Mouse (Mus musculus) right cerebral cortex, adult 2 months (tissue): ENCODE data around the gene Cc2d1b.

Source experiments
- DNase-seq, 2 experiments: peaks; one replicate each; pipeline ENCODE4 v3.0.0; 2021 to 2022; ENCODE audit warnings: low spot score in 2 of 2

The Cc2d1b gene

DNA sequence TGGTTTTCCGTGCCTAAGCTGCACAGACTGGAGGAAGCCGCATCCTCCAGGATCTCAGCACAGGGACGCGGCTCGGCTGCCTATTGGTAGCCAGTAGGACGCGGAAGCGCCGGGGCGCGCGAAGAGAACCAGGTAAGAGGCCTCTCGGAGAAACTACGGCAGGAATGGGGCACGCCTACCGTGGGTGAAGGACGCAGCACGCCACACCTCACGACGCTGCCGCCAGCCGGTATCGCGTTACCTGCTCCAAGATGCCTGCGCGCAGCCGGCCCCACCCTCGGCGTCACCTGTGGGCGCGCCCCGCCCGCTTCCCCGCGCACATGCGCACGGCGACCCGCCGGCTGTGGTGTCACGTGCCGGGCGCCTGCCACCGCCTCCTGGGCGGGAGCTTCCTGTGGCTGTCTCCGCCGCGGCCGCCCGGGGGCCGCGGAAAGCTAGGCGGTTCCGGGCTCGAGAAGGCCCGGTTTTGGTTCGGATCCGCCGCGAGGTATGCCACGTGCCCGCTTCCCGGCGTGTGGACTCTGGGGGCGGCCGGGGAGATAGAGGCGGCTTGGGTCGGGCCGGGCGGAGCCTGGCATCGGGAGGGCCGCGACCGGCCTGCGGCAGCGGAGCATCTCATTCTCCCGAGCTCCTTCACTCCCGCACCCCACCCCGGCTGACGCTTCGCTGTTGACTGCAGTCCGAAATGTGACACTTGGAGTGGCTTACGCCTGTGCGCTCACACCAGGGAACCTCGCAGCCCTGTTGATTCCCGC is at the start of gene Cc2d1b:
Gene Cc2d1b (plus strand): TSS at position 354 of the 755 bp plus-strand sequence.
- DNase-seq, result peak; percentile 89 to 92

DNA sequence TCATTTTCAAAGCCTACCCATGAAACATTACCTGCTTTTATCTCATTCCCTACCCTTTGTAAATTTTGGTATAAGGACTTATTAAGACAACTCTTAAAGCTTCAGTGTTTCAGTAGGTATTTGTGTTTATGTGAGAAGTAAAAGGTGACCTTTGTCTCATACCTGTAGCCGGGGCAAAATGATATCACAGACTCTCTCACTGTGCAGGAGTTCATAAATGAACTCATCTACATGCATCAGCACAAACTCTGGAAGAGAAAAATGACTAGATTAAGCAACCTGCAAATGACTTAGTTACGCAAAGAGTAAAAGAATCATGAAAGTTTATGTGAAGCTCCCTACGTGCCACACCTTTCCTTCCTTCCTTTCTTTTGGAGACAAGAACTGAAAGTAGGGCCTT is 47.1 kb upstream of the Cc2d1b start:
- no peak for DNase-seq

DNA sequence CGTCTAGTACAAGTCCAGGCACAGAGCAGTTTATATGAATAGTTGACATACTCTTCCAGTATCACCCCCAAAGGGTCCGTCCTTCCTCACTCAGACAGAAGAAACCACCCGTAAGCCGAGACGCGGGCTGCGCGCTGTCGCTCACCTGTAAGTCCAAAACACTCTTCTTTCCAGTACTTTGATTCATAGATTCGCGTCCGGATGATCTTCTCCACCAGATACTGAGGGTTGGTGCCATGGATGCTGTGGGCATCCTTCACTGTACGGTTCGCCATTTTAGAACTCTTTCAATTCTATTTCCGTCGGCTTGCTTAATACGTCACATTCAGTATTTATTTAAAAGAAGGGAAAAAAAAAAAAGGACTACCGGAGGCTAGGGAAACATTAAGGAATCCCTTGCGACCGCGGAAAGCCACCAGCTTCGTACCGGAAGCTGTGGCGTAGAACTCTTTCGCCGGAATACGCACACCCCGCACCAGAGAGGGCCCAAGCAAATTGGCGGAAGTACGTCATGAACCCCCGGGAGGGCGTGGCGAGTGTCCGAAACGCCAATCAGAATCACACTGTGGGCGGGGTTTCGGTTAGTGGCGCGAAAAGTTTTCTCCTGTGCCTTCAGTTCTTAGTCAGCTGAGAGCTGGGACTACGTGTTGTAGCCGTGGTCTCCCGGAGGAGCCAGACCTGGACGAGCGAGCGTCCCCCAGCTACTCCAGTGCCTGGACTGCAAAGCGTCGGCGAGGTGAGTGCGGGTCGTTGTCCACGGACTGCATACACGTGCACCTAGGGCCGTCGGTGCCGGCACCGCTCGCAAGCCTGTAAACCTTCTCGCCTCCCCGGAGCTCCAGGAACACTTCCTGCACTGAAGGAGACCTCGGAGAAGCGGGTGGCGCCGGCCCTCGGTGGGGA is 40.6 kb upstream of the Cc2d1b start, which contains the start of the genes Prpf38a and Orc1:
Gene Prpf38a (minus strand): TSS at position 497 of the 903 bp plus-strand sequence.
Gene Orc1 (plus strand): TSS at position 584 of the 903 bp plus-strand sequence.
- peak; percentile 97 to 98 for DNase-seq

DNA sequence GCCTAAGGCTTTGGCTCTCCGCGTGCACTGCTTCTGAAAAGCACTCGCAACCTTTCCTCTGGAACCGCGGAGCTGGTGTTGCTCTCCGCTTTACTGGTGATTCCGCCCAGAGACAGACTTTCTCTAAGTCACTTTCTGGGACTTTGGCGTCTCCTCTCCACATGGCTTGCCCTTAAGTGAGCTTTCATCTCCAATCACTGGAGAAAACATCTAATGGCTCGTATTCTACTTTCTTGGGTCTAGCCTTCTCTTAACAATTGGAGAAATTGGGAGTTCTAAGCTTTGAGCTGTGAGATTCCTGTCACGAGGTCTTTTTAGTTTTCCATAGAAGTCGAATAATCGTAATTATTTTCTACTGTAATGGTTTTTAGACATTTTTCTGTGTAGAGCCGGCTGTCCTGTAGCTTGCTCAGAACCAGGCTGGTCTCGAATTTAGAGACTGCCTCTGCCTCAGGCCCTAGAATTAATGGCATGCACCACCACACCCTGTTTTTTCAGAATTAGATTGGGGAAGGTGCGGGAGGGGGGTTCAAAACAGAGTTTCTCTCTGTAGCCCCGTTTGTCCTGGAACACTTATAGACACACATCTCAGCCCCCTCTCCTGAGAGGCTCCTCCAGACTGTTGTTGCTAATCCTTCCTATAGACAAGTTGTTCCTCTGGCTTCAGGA is 39.9 kb upstream of the Cc2d1b start:
- DNase-seq, result no peak

DNA sequence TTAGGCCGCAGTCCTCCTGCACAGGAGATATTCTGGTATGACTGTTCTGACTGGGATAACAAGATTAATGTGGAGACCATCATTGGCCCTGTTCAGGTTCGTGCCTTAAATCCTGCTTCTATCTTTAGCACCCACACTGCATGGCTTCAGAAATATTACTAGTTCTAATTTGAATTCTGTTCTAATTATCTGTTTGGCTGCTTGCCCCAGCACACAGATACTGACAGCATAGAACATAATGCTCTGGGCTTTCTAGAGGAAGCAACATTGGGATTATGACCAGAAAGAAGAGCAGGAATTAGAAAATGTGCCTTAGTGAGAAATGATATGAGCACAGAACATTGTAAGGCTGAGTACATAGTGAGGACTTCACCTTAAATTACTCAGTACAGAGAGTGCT is 26.4 kb upstream of the Cc2d1b start:
- DNase-seq, result no peak

DNA sequence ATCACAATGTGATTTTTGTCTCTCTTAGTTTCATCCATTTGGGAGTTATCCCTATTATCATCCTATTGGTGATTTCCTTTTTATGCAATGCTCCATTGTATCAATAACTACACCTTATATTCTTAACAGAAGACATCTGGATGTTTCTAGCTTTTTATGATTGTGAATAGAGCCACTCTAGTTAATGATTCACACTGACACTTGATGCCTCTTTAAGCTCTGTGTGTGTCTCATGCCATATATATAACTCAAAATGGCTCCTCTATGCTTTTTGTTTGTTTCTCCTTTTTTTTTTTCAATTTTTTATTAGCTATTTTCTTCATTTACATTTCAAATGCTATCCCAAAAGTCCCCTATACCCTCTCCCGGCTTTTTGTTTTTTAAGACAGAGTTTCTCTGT is 24.0 kb upstream of the Cc2d1b start:
- no peak for DNase-seq

DNA sequence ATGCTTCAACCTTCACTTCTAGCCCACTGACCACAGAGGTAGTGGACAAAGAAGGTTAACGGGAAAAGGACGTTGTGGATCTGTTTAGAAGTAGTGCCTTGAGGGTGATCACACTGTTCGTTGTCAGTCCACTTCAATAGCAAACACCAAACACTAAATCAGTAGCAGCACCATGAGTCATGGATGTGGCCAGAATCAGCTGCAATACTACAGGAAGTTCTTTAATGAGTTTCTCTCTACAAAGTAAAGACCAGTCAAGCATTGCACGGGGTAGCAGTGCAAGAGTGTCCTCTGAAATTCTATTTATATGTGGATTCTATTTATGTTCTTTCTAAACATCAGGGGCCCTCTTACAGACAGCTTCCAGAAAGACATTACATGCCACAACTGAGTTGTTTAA is 21.4 kb upstream of the Cc2d1b start:
- DNase-seq, result no peak

DNA sequence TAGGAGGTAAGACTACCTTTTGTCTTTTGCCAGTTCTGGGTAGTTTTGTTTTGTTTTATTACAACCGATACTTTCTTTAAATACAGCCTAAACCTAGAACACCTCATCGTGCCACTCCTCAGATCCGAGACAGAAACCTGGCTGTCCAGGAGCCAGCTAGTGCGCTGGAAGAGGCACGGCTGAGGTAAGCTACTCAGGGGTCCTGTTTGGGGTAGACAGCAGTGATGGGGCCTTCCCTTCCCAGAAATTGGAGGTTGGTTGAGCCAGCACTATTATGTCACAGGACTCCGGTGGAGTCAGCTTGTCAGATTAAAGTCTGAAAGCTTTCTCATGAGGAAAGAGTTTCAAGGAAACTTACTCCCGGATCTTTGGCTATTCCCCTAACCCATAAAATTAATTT is 17.9 kb upstream of the Cc2d1b start:
- DNase-seq, result no peak

DNA sequence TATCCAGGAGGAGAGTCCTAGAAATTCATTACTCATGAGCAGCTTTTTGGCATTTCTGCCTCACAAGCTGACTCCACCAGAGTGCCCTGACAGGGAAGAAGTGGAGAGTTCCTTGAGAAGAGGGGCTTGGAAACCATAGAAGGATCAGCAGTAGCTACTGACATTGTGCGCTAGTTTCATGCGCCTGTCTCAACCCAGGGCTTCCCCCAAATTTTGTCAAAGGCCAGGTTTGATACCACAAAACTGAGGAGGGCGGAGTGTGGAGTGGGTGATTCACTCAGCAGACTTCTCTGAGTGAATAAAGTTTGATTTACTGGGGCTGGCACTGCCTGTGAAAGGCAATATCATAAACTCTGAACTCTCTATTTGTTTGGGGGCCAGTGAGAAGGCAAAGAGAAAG is 11.1 kb upstream of the Cc2d1b start:
- DNase-seq, result no peak

DNA sequence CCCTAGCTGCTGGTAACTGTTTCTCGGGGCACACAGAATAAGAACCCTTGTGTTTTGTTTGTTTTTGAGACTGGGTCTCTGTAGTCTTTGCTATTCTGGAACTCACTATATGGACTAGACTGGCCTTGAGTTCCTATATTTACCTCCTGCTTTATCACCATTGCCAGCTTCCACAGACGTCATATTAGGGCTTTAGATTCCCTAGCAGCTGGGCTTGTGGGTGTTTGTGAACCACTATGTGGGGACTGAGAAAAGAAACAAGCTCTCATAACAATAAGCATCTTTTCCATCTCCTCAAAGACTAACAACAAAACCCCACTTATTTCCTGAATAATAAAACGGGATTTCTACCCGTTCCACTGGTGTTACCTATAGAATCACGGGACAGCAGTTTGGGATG is 8.8 kb upstream of the Cc2d1b start:
- peak in 1 of 2 experiments; percentile 50 for DNase-seq

DNA sequence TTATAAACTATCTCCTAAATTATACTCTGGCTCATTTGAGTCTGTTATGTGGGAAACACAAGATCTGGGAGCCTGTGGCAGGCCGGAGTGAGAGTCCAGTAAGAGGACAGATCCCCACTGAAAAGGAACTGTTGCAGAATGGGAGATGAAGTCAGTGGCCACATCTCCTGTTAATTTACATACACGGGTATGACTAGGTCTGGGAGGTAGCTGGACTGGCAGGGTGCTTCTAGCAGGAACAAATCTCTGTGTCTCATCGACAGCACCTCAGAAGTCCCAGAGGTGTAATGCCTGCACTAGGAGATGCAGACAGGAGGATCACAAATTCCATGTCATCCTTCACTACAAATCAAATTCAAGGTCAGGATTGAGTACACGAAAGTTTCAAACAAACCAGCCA is 1.2 kb upstream of the Cc2d1b start:
- no peak for DNase-seq

DNA sequence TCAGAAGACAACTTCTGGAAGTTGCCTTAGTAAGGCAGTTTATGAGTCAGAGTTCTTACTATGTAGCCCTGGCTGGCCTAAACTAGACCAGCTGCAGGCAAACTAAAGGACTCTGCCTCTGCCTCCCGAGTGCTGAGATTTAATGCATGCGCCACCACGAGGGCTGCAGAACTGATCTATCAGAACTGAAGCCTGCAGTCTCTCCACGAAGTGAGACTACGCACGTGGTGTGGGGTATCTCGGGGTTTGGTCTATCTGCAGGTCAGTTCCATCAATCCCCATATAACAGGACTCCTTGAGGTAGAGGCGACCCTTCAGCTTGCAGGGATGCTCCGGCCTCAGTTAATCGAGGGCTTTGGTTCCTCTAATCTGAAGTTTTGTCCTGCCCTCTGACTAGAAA is 575 bp upstream of the Cc2d1b start:
- DNase-seq, result peak in 1 of 2 experiments; percentile 52

DNA sequence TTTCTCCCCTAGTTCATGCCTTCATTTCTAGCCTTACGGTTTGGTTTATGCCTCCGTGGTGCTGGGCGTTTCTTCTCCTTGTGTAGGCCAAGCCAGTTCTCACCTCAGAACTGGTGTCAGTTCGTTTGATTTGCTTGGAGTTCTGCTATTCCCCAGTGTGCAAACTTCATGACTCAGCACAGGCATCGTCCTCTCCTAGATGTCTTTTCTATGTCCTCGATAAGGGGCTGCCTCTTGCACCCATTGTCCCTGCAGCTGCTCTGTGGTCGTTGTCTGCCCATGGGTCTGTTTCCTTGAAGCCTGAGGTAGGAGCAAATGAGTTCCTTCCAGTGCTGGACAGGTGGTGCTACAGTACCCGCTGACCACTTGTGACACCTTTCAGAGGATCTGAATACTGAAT is 796 bp downstream of the Cc2d1b start:
- no peak for DNase-seq

DNA sequence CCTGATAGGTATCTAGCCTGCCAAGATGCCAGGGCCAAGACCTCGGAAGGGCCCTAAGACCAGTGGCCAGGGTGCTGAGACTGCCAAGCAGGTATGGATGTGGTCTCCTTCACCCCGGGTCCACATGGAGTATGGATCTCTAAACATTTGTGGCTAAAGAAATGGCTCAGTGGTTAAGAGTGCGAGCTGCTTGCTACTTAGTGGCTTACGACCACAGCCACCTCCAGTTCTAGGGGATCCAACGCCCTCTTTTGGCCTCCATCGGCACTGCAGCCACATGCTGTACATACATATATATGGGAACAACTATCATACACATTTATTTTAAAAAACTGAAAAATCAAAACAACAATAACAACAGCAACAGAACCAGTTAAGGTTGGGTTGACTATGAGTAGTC is 1.8 kb downstream of the Cc2d1b start:
- DNase-seq, result no peak

DNA sequence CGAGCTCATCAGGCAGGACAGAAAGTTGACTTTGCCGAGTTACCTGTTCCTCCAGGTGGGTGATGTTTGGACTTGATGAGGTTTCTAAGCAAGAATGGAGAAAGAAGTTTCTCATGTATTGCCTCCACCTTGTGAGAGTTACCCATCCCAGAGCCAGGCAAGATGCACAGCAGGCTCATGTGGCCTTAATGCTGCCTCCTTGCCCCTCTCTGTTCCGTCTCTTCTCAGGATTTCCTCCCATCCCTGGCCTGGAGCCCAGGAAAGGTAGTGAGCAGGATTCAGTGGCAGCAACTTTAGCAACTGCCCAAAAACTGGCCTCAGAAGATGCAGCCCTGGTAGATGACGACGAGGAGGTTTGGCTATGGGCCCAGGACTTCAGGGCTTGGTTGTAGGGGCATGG is 7.3 kb downstream of the Cc2d1b start:
- no peak for DNase-seq

DNA sequence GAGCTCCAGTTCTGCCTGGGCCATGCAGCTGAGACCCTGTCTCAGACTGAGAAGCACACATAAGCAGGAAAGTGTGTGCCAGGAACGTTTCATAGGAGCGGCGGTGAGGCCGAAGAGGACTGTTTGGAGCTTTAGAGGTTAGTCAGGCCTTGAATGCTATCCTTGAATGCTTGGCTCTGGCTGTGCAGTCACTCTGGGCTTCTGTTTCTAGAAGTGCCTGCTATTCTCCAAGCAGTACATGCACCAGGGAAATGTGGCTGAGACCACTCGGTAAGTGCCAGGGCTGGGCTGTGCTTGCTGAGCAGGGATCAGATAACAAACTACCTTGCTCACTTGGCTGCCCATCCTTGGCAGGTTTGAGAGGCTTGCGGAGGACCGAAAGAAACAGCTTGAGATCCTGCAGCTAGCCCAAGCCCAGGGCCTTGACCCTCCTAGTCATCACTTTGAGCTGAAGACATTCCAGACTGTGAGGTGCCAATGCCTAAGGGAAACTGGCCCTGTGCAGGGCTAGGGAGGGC is 9.7 kb downstream of the Cc2d1b start:
- DNase-seq, result no peak

DNA sequence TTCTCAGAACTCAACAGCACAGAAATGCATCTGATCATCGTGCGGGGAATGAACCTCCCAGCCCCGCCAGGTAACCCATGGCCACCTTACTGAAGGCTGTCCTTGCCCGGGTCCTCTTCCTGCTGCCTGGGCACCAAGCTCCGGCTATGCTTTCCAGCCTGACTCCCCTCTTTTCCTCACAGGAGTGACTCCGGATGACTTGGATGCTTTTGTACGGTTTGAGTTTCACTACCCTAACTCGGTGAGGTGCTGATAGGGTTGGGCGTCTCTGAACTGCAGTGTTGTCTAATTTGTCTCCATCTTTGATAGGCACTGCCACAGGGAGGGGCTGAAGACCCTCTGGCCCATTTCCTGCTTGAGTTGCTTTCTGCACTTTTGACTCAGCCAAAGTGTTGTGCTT is 10.4 kb downstream of the Cc2d1b start:
- no peak for DNase-seq

DNA sequence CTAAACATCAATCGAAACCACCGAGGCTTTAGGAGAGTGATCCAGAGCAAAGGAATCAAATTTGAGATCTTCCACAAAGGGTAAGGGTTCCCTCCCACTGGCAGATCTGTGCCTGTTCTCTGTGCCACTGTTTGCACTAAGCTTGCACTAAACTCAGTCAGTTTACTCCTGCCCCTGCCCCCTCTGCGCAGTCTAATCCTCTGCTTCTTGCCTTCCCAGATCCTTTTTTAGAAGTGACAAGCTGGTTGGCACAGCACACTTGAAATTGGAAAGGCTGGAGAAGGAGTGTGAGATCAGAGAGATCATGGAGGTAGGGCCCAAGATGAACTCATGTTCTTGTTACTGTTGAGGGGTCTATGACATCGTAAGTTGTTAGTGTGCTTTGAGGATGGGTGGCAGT is 11.9 kb downstream of the Cc2d1b start:
- DNase-seq, result no peak

DNA sequence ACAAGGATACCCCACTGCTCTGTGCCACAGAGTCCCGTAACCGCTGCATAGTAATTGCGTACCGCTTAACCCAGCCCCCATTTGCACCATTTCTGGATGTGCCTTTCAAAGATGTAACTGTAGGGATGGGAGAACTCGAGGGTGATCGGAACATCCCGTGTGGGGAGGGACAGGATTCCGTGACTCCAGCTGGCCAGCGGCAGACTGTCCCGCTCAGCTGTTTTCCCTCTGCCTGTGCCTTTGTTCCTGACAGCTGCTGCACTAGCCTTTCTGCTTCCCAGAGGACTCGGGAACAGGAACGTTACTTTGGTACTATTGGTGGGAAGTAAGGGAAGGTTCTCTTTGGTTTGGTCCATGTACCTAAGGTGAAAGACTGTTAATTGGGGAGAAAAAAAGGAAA is 14.0 kb downstream of the Cc2d1b start:
- DNase-seq, result no peak

DNA sequence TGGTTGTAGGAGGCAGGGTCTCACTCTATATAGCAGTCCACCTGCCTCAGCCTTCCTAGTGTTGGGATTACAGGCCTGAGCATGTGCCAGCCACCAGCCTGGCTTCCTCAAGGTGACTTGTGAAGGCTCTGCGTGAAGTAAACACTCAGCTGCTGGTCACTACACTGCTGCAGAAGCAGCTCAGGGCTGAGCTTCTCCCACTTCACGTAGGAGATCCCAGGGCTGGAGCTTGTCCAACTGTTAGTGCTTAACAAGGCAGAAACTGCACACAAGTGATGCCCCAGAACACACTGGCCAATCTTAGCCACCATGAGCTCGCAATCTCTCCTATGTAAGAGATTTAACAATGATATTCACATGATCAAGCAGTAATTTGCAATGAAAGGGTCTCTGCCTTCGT is 15.0 kb downstream of the Cc2d1b start:
- no peak for DNase-seq

DNA sequence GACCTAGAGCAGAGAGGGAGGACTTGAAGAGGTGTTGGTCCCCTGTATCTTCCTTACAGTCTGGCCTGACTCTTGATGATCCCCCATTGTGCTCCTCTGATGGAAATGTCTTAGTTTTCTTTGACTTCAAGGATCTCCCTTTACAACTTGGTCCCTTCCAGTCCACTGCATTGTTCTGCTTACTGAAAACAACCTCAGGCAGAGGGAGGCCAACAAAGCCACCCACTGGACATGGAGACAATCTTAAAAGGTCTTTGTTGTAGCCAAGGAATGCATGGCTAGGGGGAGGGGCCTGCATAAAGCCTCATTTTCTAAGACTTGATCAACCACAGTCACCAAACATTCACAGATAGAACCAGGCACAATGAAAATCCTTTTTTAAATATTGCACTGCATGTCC is 15.4 kb downstream of the Cc2d1b start:
- DNase-seq, result no peak

DNA sequence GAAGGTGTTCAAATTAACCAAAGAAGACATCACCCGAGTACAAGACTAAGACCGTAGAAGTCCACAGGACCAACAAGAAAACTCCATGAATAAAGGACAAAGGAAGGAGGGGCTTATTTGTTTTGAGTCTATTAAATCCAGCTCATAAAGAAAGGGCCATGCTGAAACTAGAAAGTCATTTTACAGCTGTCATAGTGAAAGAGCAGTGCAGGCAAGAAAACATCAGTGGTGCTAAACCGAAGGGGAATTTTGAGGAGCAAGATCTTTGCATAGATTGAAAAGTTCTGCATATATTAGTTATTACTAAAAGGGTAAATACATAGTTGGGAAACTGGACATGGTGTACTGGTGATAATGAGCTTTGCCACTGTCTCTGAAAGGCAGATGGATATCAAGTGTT is 18.0 kb downstream of the Cc2d1b start:
- DNase-seq, result no peak
